Mouse (Mus musculus) erythroblast, embryonic 14.5 days (primary cell): ENCODE results near the gene Myh3.

Experiments used
- GATA1 ChIP-seq: IDR thresholded peaks from 2 replicates; pipeline ENCODE4 v1.6.1; 2012; ENCODE audit warnings: low read length, inconsistent platforms, mixed read lengths
- TAL1 ChIP-seq: IDR thresholded peaks from 3 replicates; pipeline ENCODE4 v1.6.1; 2012; ENCODE audit warnings: low read length, inconsistent platforms, mixed read lengths

- TF ChIP-seq TAL1 (no peak), GATA1 (no peak)
Observed at GRCm38 (mm10) chr11:67093652-67094051, 15.6 kb downstream of the Myh3 start.
